In the genomic region with DNA sequence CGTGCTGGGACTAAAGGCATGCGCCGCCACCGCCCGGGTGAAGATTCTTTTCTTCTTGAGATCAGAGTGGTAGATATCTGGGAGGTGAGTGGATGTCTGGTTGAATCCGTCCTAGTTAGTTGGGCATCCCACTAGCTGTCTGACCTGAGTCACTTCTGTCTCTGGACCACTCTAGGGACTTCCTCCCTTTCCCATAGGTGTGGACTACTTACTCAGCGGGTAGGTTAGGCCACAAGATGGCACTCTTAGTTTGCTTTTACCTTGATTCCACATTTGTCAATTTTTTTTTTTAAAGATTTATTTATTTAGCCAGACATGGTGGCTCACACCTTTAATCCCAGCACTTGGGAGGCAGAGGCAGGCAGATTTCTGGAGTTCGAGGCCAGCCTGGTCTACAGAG, we compare ENCODE assay signal across 9 mouse cellular contexts. TPM values are rescaled to one million over a fixed set of nuclear protein-coding genes. Genes with fewer than 3 reads are reported as not detected.
DNase-seq lines count a peak whose midpoint lies in the region; ATAC-seq and TF ChIP-seq lines count a peak whose summit lies in the region.
"Had no signal": no experiment of that assay in that cellular context is flagged by ENCODE, and none has a peak within 500 bp of the region (broad histone marks: within the 10 kb centered on the region; RNA-seq: fewer than 3 reads in every experiment).

No protein-coding gene starts in this region.

- no peaks in the 10 kb centered on the region for H3K4me1 ChIP-seq in lung, embryonic 14.5 days (ENCODE audit: insufficient read depth)
- H3K4me1 ChIP-seq in lung, adult 2 months (ENCODE audit: control insufficient read depth, insufficient read depth, low read length): no peaks in the 10 kb centered on the region; the same call in 1 of the 2 replicates

- DNase-seq in cerebellum, adult 8-10 months: peak; percentile 39
- DNase-seq in cerebellum, postnatal 4 days (ENCODE audit: low spot score in 2 of 2): no peak
- peak; percentile 37 for DNase-seq in lung, embryonic 14.5 days
- no peak for DNase-seq in lung, adult 2 months
- DNase-seq in Muller cell, postnatal 12 days (ENCODE audit: inconsistent ontology term): peak; percentile 40
- peak; percentile 71 for DNase-seq in lung, postnatal 36 days
- DNase-seq in urinary bladder, postnatal 10 days (ENCODE audit: low spot score): no peak
- DNase-seq in adrenal gland, adult 18-20 months (ENCODE audit: low spot score in 2 of 2): no peak

- H3K9me3 ChIP-seq in lung, embryonic 14.5 days (ENCODE audit: low read depth, low read length): no peaks in the 10 kb centered on the region
- H3K9me3 ChIP-seq: liver, embryonic 13.5 days had no signal

- no peaks in the 10 kb centered on the region for H3K27me3 ChIP-seq in lung, embryonic 14.5 days (ENCODE audit: insufficient read depth, low read length)
- H3K27me3 ChIP-seq: liver, embryonic 13.5 days had no signal

- no peak for ATAC-seq in lung, embryonic 14.5 days (ENCODE audit: insufficient read depth)

- TF ChIP-seq POLR2A in lung, adult 2 months (IDR thresholded peaks at IDR 0.05; ENCODE audit: borderline replicate concordance, extremely low read depth, low read depth, low read length): no peak

- 92% methylated on average over 8 of the region's 8 CpGs for WGBS in lung, embryonic 14.5 days
- WGBS in lung, adult 2 months: 92% methylated on average over 8 of the region's 8 CpGs

- H3K36me3 ChIP-seq in lung, embryonic 14.5 days (ENCODE audit: insufficient read depth): peaks cover 11% of the 10 kb centered on the region; the same call in 1 of the 2 replicates

- H3K4me2 ChIP-seq in lung, embryonic 14.5 days: no peak overlapping the region
- H3K4me2 ChIP-seq: liver, embryonic 13.5 days had no signal

- H3K9ac ChIP-seq in lung, embryonic 14.5 days: no peak overlapping the region
- H3K9ac ChIP-seq: liver, embryonic 13.5 days had no signal

- peak; percentile 44; the same call in 1 of the 2 replicates for TF ChIP-seq CTCF in lung, embryonic 14.5 days (IDR thresholded peaks at IDR 0.05; ENCODE audit: low read depth)
- no peak for TF ChIP-seq CTCF in lung, adult 2 months (IDR thresholded peaks at IDR 0.05; ENCODE audit: insufficient read depth, low read length)

- H3K4me3 ChIP-seq in lung, embryonic 14.5 days (ENCODE audit: low read depth, low read length): no peak overlapping the region
- no peak overlapping the region for H3K4me3 ChIP-seq in lung, adult 2 months (replicated peaks; ENCODE audit: extremely low read depth, low read depth, low read length)
- H3K4me3 ChIP-seq: liver, embryonic 13.5 days had no signal

- H3K27ac ChIP-seq in lung, embryonic 14.5 days (ENCODE audit: low read depth): no peak overlapping the region

RNA-seq across cellular contexts. Expression of gene Srebf2, which starts 7.8 kb away (rescaled TPM):
- 107 and 114 TPM in 2 replicates for polyA plus RNA-seq in lung, embryonic 14.5 days (2014; fragmentation: Nextera tagmentation; extraction: Ambion mirVana)
- 261 and 292 TPM in 2 replicates for polyA plus RNA-seq in lung, adult 2 months (2012; rRNA removed)
- total RNA-seq in adrenal gland, adult 18-20 months (2021): 100 to 1,000 TPM in 1 of 2 experiments, 10 to 100 TPM in 1; 79.3 to 109 TPM

RNA-seq across cellular contexts. Expression of gene Ccdc134, which starts 11.5 kb away (rescaled TPM):
- polyA plus RNA-seq in lung, embryonic 14.5 days (2014; fragmentation: Nextera tagmentation; extraction: Ambion mirVana): 20.5 and 22.1 TPM in 2 replicates
- polyA plus RNA-seq in lung, adult 2 months (2012; rRNA removed): 7.9 and 10.9 TPM in 2 replicates
- total RNA-seq in adrenal gland, adult 18-20 months (2021): 1 to 10 TPM; 6.7 to 8.9 TPM

Comparison
In these comparisons a context has a peak if more than half of its experiments do, and no peak if none do; other contexts are left out.
1. DNase-seq: peak in cerebellum, adult 8-10 months (single experiment), lung, embryonic 14.5 days (single experiment), Muller cell, postnatal 12 days (single experiment) and lung, postnatal 36 days (single experiment); none in cerebellum, postnatal 4 days (0 of 2), lung, adult 2 months (single experiment), urinary bladder, postnatal 10 days (single experiment) and adrenal gland, adult 18-20 months (0 of 2).